Mouse (Mus musculus) c-Kit-positive CD71-positive TER-119-negative erythroid progenitor cells, embryonic 14.5 days (primary cell): ENCODE measurements at regions not wholly inside any gene's neighbourhood (a gene's known extent, or its start where the extent isn't known, plus 50 kb on each side); places are given as distances from the start of the nearest gene placed in this dataset.

Experiments used
- DNase-seq: peaks from one replicate; pipeline ENCODE4 v3.0.0-alpha.2; 2013; ENCODE audit warnings: low read depth

DNA sequence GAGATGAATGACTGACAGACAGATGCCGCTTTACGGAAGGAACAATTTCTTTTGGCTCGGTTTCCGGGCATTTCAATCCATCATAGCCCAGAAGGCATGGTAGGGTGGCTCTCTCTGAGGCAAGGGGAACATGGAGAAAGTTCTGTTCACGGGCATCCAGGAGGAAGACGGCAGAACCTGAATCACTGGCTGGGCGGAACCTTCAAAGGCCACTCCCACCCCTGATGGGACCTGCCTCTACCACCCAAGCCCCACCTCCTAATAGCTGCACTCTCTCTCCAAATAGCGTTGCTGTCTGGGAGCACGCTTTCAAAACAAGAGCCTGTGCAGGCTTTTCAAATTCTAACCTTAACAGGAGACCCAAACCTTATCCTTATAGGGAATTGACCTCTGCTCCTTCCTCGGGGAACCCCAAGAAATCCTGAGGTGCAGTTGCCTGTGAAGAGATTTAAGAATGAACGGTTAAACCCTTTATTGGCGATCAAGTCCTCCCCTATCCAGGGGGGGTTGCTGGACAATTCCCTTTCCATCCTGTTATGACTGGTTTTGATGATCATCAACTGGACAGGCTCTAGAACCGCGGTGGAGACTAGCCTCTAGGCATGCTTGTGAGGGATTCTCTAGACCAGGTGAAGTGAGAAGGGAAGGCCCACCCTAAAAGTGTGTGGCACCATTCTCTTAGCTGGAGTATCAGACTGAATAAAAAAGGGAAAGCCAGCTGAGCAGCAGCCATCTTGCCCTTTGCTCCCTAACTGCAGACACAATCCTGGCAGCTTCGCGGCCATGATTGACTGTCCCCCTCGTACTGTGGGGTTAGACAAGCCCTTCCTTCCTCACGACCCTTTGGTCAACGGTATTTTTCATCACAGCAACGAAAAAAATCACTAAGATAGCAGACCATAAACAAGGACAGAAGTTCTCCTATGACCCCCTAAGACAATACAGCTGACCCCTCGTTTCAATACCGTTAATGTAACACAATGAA lies 184.5 kb upstream of the Dyrk2 start:
- no peak for DNase-seq

DNA sequence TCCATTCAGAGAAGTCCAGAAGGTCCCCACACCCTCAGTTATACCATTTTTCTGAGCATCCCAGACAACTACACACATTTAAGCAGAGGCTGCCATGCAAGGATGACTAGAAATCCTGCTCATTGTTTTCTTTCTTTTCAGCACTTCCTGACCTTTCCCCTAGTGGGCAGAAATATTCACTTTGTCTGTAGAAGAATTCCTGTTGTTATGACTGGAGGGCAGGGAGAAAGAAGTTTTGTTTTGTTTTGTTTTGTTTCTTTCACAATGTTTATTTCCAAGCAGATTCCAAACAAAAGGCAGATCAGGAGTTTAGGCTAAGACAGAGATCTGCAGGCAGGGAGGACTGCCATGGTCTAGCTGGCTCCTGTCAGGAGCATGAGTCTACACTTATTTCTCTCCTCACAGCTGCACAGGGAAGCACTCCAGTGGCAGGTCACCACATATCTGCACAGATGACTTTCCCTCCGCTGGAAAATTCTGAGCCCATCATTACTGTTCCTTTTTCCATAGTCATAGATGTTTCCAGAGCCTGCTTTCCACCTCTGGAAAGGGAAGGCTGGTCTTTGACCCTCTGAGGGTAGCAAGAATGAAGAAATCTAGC lies 182.5 kb upstream of the Dyrk2 start:
- DNase-seq: no peak

DNA sequence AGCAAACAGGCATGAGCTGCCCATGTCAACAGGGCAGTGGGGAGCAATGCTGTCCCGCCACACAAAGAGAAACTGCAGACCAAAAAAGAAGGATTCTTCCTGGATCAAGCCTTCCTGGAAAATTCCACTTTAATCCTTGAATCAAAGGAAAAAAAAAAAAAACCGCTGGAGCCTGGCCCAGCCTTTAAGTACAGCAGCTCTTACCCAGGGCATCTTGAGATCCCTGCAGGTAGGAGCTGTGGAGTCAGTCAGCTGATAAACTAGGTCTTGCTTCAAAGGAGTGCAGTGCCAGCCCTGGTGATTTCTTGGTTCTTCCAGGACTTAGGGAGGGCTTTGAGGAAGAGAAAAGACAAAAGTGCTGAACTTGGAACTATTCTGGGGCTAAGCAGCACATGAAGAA lies 181.6 kb upstream of the Dyrk2 start:
- no peak for DNase-seq

DNA sequence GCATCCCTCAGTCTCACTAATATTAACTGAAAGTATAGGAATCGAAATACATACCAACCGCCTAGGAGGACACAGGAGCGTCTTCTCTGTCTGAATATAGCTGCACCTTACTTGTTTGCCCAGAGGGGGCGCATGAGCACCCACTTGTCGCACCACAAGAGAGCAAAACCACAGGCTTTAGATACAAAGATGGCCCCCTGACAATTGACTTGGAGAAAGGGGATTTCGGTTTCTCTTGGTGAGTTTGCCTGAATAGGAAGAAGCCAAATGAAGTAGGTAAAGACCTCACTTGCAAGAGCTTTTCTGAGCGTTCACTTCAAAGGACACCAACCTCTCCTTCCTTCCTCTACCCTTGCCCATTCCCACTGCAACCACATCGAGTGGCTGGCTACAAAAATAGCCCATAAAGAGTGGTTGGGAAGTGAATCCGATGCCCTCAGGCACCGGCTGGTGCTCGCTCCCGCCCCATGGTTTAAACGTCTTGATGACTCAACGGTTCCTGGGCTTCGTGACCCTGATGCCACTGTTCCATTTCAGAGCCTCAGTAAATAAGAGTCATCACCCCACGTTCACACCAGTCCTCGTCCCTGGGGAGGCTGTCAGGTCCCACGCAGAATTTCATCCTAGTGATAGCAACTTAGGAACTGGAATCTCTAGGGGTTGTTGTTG lies 180.1 kb upstream of the Dyrk2 start:
- no peak for DNase-seq

DNA sequence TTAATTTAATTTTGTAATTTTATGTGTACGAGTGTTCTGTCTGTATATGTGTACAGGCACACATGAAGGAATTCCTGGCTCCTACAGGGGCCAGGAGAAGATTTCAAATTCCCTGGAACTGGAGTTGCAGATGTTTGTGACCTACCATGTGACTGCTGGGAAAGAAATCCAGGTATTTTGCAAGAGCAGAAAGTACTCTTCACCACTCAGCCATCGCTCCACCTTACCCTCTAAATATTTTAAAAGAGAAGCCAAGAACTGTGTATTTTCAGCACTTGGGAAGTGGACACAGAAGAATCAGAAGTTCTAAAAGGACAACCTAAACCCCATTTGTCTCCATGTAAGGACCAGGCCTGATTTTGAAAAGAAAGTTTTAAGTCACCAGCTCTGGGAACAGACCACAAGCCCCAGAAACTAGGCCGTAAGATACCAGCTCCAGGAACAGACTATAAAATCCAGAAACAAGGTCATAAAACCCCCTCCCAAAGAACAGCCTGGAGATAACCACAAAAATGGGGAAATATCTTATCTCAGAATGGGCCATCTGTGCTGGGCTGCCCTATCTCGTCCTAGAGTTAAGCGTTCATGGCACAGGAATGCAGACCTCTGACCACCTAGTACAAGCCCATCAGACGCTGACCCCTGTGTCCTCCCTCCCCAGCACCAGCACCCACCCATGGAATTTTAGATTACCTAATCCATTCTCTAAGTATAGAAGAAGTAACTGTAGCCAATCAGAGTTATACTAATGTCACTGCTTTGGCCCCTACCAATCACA lies 178.8 kb upstream of the Dyrk2 start:
- DNase-seq: no peak

DNA sequence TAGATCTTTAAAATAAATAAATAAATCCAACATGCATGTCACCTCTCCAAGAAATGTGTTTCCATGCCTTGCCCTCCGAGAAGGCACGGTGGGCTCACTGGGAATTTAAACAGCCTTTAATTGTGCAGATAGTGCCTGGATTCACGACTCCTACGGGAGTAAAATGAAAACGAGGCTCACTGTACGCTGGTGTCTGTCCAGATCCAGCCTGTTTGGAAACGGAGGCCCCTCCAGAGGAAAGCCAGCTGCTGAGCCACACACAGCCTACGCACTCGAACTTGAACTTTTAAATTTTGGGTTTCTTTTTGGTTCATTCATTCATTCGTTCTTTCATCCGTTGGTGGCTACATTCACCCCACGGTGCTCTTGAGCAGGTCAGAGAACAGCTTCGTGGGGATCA lies 175.1 kb upstream of the Dyrk2 start:
- no peak for DNase-seq

DNA sequence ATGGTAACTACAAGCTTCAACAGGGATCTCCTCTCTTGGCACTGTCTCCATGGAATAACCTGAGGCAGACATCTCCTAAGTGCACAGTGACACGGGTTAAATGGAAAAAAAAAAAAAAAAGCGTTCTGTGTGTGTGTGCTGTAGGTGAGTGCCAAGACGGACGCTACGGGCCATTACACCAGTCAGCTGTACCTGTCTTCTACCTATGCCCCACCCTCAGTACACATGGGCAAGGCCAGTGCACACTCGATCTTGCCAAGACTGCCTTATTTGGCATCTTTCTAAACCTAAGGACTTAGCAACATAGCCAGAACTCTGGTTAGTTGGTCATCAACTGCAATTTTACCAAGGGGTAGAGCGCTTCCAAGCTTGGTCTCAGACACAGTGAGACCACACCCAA lies 173.1 kb upstream of the Dyrk2 start:
- no peak for DNase-seq

DNA sequence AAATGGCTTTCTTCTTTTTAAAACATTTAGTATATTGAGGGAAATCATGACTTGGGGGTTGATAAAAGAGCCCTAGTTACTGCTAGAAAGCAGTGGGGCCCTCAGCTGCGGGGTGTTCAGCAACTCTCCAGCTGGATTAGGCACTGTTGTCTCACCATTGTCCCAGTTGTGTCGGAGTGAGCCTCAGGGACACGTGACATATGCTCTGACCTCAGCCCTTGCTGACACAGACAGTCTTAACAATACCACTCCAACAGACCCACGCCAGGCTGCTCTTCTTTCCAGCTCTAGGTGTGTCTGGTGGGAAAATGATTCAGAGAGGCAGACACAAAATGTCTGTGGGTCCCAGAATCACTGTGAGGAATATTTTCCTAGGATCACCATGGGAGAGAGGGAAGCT lies 170.2 kb upstream of the Dyrk2 start:
- no peak for DNase-seq

DNA sequence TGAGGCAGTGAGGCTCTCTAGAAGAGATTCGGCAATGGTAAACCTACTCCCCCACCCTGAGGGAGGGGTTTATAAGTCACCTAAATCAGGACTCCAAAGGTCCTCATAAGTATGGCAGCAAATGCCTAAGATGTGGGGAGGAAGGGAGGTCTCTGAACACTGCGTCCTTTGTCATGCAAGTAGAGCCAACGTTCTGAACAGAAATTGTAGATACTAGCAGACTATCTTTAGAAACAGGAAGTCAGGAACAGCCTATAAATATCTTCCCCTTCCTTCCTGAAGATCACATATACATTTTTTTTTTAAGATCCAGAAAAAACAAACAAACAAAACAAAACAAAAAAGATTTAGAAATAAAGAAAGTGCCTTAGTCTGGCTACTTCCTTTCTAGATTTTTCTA lies 169.7 kb upstream of the Dyrk2 start:
- no peak for DNase-seq

DNA sequence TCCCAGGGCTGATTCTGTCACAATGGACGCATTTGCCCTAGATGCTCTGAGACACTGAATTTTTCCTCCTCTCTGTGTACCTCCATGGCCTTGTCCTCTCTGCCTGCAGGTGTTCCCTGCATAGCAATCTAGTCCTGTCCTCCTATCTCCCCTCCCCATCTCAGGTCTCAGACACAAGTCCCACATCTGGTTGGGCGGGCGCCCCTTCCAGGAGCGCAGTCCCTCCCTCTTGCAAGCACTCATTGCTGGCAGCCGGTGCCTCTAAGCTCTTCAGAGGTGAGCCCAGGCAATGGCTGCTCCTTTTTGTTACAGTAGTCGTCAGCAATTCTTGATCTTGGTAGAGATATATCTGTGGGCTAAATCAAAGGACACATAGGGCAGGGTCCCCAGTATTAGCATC lies 169.0 kb upstream of the Dyrk2 start:
- DNase-seq: no peak

DNA sequence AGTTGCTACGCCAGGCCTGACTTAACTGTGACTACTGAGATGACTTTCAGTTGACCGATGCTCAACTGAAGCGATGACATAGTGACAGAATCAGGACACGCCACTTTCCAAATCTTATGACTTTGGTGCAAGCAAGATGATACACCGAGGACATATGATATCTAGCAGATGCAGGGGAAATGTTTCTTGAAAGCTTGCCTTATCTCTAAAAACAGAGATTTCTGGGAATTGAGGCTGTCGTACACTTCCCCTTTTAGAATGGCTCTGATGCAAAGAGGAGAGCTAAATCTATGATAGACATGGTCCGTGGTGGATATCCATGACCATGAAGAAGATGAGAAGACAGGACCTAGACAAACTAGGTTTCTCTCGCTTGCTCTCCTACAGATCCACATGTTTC lies 167.8 kb upstream of the Dyrk2 start:
- no peak for DNase-seq

DNA sequence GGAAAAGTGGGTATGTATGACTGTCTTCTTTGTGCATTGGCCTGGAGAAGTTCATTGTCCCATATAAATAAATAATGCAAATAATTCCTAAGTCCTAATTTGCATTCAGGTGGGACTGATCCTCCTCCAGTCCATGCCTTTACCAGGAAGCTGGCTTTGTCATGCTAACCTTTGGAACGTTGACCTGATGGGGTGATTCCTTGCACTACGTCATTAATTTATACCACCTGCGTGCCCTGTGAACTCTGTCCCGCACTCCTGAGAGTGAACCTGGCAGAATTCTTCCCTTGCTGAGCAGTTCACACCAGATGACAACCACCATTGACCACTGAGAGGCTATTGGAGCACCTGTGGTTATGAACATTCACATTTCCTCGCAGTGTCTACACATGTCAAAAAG lies 165.9 kb upstream of the Dyrk2 start:
- DNase-seq: no peak

DNA sequence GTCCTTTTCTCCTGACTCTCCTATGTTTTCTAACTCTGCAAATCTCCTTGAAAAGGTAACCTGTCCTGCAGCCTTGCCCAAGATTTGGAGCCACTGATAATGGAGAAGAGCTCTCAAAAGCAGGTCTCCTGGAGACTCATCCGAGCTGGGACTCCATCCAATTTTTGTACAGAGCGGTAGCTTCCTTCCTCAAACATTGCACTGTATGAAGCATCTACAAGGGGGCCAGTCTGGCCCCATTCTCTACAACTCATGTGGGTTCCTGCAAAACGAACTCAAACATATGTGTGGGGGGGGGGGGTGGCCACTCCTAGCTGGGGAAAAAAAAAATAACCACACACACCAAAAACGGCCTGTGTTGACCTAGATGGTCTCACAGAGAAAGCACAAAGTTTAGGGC lies 164.4 kb upstream of the Dyrk2 start:
- no peak for DNase-seq

DNA sequence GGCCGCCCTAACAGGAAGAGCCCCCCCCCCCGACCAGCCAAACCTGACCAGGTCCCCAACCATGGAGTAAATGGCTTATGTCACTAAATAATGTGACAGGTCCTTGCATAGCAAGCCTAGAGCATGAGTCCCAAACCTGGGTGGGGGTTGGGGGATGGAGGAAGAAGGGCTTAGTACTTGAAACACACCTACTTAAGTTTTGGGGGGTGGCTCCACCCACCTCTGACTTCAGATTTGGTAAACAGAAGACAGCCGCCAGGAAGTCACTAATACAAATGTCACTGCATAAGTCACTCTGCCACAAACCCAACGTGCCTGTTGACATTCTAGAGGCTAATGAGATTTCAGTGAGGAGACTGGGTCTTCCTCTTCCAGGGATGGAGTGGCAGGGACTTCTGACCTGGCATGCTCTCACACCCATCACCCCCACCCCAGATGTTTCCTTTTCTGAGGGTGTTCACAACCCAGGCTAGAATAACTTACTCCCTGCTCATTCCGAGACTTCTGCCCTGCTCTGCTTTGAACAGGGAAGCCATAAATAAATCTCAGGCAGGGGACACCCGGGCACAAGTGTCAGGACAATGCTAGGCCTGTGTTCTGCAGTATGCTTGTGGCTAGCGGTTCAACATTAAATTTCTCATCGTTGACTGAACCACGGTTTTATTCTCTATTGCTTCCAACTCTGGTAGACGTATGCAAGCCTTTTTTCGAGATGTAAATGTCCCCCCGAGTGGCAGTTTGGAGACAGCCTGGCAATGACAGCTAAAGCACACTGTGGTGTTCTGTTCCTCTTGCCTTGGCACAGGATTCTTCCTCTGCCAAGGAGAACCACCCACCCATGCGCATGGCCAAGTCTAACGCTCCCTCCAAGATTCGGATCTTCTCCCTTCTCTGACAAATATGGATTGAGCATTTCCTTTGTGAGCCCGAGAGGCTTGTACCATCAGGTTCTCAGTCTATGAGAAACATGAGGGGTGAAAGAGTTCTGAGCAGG lies 161.6 kb upstream of the Dyrk2 start:
- DNase-seq: no peak

DNA sequence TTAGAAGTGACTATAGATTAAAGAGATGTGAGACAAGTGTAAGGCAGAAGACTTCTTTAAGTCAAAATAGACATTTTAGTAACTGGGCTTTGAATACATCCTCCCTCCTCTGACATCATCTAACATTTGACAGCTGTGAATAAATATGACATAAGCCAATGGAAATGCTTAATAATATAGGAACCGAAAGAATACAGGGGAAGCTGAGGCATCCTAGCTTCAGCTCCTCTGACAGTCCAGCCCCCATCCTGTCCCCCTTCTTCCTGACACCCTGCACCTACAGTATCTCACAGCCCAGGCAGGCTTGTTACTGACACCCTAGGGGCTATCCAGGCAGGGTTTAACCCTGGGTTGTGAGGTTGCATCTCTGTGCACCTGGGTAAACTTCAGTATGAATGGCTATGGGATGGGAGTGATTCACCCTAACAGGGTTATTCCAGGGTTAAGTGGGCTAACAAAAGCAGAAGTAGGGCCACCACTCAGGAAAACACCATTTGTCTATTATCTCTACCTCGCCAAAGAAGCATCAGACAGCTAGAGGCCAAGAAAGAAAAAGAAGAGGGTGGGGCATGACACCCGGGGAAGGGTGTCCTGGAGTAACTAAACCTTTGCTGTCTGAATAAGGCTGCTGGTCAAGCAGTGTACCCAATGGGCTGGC lies 158.6 kb upstream of the Dyrk2 start:
- DNase-seq: no peak

DNA sequence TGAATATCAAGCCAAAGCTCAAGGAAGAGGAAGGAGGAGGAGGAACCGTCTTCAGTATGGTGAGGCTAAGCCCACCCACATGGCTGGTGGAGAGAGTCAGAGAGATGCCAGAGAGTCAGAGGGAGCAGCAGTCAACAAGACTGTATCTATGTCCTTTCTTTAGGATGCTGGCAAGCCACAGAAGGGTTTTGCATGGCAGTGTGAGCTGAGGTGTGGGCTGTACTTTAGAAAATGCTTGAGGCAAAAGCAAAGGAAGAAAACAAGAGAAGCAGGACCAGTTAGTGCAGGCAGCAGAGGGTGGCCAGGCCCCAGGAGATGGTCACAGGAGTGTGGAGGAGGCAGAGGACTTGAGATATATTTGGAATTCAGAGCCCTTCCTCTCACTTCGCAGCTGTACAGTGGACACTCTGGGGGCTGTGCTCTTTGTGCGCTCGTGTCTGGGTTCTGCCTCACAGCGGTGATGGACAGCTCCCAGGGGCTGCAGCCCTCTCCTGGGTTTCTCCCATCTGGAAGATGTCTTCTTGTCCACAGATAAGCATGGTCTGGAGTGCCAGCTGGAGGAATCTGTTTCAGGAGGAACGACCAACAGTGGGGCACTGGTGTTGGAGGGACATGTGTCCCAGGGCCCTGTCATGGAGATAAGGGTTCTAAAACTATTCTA lies 157.4 kb upstream of the Dyrk2 start:
- no peak for DNase-seq

DNA sequence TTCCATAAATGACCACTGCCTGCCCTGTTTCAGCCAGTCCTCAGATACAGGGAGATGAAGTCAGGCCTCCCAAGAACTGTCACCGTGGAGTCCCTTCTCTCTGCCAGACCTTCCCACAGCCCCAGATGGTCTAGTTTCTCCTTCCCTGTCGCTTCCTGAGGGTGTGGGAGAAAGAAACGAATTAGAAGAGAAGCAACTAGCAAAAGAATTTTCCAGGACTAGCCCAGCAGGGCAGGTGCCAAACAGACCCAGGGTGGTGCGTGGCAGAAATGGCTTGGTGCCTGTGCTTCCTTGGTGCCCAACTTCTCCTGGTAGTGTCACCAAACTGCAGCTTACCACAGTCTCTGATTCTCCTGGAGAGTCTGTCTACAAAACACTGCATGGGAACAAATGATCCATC lies 156.3 kb upstream of the Dyrk2 start:
- no peak for DNase-seq

DNA sequence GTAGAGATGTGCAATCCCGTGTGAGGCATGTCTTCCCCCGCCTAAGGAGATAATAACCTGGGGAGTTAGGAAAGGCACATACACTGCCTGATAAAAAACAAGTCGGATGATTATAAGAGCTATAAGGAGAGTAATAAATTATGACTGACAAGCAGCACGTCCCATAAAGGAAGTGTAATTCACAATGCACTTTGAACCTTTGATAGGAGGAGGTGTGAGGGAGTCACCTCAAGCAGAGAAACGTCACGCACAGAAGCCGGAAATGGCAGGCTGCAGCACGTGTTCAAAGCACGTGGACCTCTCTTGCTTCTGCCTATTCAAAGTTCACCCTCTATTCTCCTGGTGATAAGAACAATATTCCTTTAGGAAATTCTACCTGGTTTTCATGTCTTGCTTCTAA lies 154.4 kb upstream of the Dyrk2 start:
- DNase-seq: no peak

DNA sequence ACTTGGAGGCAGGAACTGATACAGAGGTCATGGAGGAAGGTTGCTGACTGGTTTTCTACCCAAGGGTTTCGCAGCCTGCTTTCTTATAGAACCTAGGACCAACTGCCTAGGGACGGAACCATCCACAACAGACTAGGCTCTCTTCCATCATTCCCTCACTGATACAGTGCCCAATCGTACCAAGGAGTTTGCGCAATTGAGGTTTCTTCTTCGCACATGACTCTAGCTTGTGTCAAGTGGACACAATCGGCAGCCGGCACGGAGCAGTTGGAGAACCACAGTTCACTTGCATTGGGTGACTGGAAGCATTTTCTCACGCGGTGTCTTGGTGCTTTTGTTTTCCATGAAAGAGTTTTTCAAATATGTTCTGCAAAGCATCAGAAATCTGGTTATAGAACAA lies 149.1 kb upstream of the Dyrk2 start:
- no peak for DNase-seq

DNA sequence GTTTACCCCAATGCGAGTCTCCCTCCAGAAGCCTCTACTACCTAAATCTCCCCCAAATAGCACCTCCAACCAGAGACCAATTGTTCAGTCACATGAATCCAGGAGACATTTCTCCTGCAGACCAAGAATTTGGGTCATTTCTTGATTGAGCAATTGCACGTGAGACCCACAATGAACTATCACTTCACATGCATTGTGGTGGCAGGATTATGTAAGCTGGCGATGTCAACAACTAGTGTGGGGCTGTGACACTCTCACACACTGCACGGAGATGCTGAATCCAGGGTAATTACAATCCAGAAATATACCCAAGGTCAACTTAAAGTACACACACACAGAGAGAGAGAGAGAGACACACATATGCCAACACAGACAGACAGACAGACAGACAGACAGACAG lies 148.5 kb upstream of the Dyrk2 start:
- no peak for DNase-seq
